10 mouse cellular contexts compared by ENCODE assay signal in the genomic region with DNA sequence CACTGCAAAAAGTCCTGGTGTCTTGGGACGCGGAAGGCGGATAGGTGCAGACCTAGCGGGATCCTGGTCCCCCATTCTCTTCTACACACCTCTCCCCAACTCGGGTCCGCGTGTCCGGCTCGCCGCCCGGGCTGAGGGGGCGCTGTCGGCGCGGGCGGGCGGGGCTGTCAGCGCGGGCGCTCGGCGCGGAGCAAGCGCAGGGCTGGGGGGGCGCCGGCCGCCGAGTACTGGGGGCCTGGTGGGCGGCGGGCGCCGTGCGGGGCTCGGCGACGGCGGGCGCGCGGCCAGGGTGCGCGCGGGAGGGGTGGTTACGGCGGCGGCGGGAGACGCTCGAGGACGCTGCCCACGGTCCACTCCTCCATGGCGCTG. TPM values are rescaled to one million over a fixed set of nuclear protein-coding genes. Genes with fewer than 3 reads are reported as not detected.
DNase-seq lines count a peak whose midpoint lies in the region; ATAC-seq and TF ChIP-seq lines count a peak whose summit lies in the region.
"Had no signal": no experiment of that assay in that cellular context is flagged by ENCODE, and none has a peak within 500 bp of the region (broad histone marks: within the 10 kb centered on the region; RNA-seq: fewer than 3 reads in every experiment).

No protein-coding gene starts in this region.

- peak; percentile 21 for TF ChIP-seq CTCF in lung, postnatal 0 days (IDR thresholded peaks at IDR 0.05)
- no peak for TF ChIP-seq CTCF in small intestine, adult 2 months (IDR thresholded peaks at IDR 0.05; ENCODE audit: extremely low read depth, insufficient read length, insufficient replicate concordance, low read depth, low read length)

- ATAC-seq in lung, postnatal 0 days = no peak
- ATAC-seq in forebrain, embryonic 15.5 days (replicated peaks) = no peak
- ATAC-seq in limb, embryonic 14.5 days (ENCODE audit: low FRiP score, low read depth) = no peak

- no peak for TF ChIP-seq POLR2A in limb, embryonic 14.5 days (IDR thresholded peaks at IDR 0.05; ENCODE audit: borderline replicate concordance, extremely low read depth, insufficient read depth, insufficient read length)
- no peak for TF ChIP-seq POLR2A in small intestine, adult 2 months (IDR thresholded peaks at IDR 0.05; ENCODE audit: low read depth, low read length)

- H3K4me3 ChIP-seq in lung, postnatal 0 days (ENCODE audit: low read depth, low read length) = peak overlapping the region; percentile 24; the same call in 1 of the 2 replicates
- H3K4me3 ChIP-seq in forebrain, embryonic 15.5 days = peak overlapping the region; percentile 58
- H3K4me3 ChIP-seq in limb, embryonic 14.5 days (replicated peaks; ENCODE audit: low read length) = peak overlapping the region; percentile 52
- H3K4me3 ChIP-seq in small intestine, adult 2 months (ENCODE audit: low read depth, low read length) = 0 out of 2 replicates have a peak overlapping the region, but pooled peaks have one; percentile 16

- peaks cover 42% of the 10 kb centered on the region for H3K27me3 ChIP-seq in lung, postnatal 0 days (replicated peaks; ENCODE audit: insufficient read depth, low read length)
- no peaks in the 10 kb centered on the region for H3K27me3 ChIP-seq in forebrain, embryonic 15.5 days
- H3K27me3 ChIP-seq in limb, embryonic 14.5 days (ENCODE audit: control insufficient read depth, insufficient read depth, low read length) = peaks cover 42% of the 10 kb centered on the region
- peaks cover 49% of the 10 kb centered on the region for H3K27me3 ChIP-seq in small intestine, adult 2 months (ENCODE audit: control insufficient read depth, insufficient read depth, low read length)

- H3K4me1 ChIP-seq in lung, postnatal 0 days (ENCODE audit: insufficient read depth, low read depth, low read length) = peaks cover 5% of the 10 kb centered on the region
- H3K4me1 ChIP-seq in forebrain, embryonic 15.5 days = peaks cover 69% of the 10 kb centered on the region
- H3K4me1 ChIP-seq in limb, embryonic 14.5 days (ENCODE audit: control insufficient read depth, insufficient read depth, low read length) = peaks cover 35% of the 10 kb centered on the region; the same call in 1 of the 2 replicates
- peaks cover 5% of the 10 kb centered on the region; the same call in 1 of the 2 replicates for H3K4me1 ChIP-seq in small intestine, adult 2 months (ENCODE audit: control insufficient read depth, insufficient read depth, insufficient read length, low read length)

- H3K4me2 ChIP-seq in lung, postnatal 0 days (replicated peaks; ENCODE audit: low read depth, low read length) = peak overlapping the region; percentile 51
- H3K4me2 ChIP-seq in forebrain, embryonic 15.5 days (replicated peaks) = peak overlapping the region; percentile 90
- peak overlapping the region; percentile 88 for H3K4me2 ChIP-seq in limb, embryonic 14.5 days (replicated peaks; ENCODE audit: low read depth, low read length, severe bottlenecking)

- H3K27ac ChIP-seq in lung, postnatal 0 days (ENCODE audit: low read length) = no peak overlapping the region
- H3K27ac ChIP-seq in forebrain, embryonic 15.5 days (replicated peaks) = peak overlapping the region; percentile 86
- H3K27ac ChIP-seq in limb, embryonic 14.5 days (replicated peaks; ENCODE audit: low read depth, low read length) = no peak overlapping the region
- no peak overlapping the region for H3K27ac ChIP-seq in small intestine, adult 2 months (ENCODE audit: insufficient read depth, low read depth, low read length)

- H3K9ac ChIP-seq in lung, postnatal 0 days (replicated peaks; ENCODE audit: low read depth) = no peak overlapping the region
- H3K9ac ChIP-seq in forebrain, embryonic 15.5 days (replicated peaks) = peak overlapping the region; percentile 74
- H3K9ac ChIP-seq in limb, embryonic 14.5 days (ENCODE audit: low read depth, low read length, severe bottlenecking) = no peak overlapping the region

- 1% methylated on average over 14 of the region's 52 CpGs for WGBS in lung, postnatal 0 days
- WGBS in forebrain, embryonic 15.5 days = under 1% methylated on average over 43 of the region's 52 CpGs
- WGBS in limb, embryonic 14.5 days = 0% methylated on average over 17 of the region's 52 CpGs
- under 1% methylated on average over 52 of the region's 52 CpGs for WGBS in small intestine, adult 2 months

- no peaks in the 10 kb centered on the region for H3K9me3 ChIP-seq in lung, postnatal 0 days (ENCODE audit: low read length)
- H3K9me3 ChIP-seq in forebrain, embryonic 15.5 days = no peaks in the 10 kb centered on the region
- H3K9me3 ChIP-seq in limb, embryonic 14.5 days (ENCODE audit: control insufficient read depth, low read length) = no peaks in the 10 kb centered on the region

- TF ChIP-seq EP300 in lung, postnatal 0 days (IDR thresholded peaks at IDR 0.05) = no peak

- no peaks in the 10 kb centered on the region for H3K36me3 ChIP-seq in lung, postnatal 0 days (ENCODE audit: insufficient read depth, low read length)
- no peaks in the 10 kb centered on the region for H3K36me3 ChIP-seq in forebrain, embryonic 15.5 days
- no peaks in the 10 kb centered on the region for H3K36me3 ChIP-seq in limb, embryonic 14.5 days (ENCODE audit: control insufficient read depth, insufficient read depth, low read length)
- H3K36me3 ChIP-seq in small intestine, adult 2 months (ENCODE audit: control insufficient read depth, insufficient read depth, low read length) = no peaks in the 10 kb centered on the region

- DNase-seq in lung, postnatal 0 days (ENCODE audit: low spot score) = no peak
- no peak for DNase-seq in lung, postnatal 10 days
- no peak for DNase-seq in limb, embryonic 14.5 days (ENCODE audit: low spot score)
- no peak for DNase-seq in spleen, postnatal 36 days (ENCODE audit: low spot score in 2 of 2)
- no peak for DNase-seq in layer of hippocampus, adult 11-12 months (ENCODE audit: low spot score)
- no peak for DNase-seq in cerebellum, postnatal 4 days (ENCODE audit: low spot score in 2 of 2)
- DNase-seq: lung, adult 18-20 months; thymus, postnatal 36 days had no signal

RNA-seq across cellular contexts. Expression of a gene that starts 2.2 kb away (rescaled TPM):
- polyA plus RNA-seq in lung, postnatal 0 days (2015; fragmentation: Nextera tagmentation; extraction: Ambion mirVana) = 2.9 and 3.0 TPM in 2 replicates
- polyA plus RNA-seq in forebrain, embryonic 15.5 days (2015; fragmentation: Nextera tagmentation; extraction: Ambion mirVana) = 16.1 and 18.0 TPM in 2 replicates
- polyA plus RNA-seq in limb, embryonic 14.5 days (2012; rRNA removed) = 21.6 and 29.1 TPM in 2 replicates
- polyA plus RNA-seq in limb, embryonic 14.5 days (2014; fragmentation: Nextera tagmentation; extraction: Ambion mirVana) = 6.2 and 7.0 TPM in 2 replicates
- 2.1 and 2.7 TPM in 2 replicates for polyA plus RNA-seq in small intestine, adult 2 months (2012; rRNA removed)

RNA-seq across cellular contexts. Expression of a gene that starts 37.3 kb away (rescaled TPM):
- 2.5 and 2.6 TPM in 2 replicates for polyA plus RNA-seq in lung, postnatal 0 days (2015; fragmentation: Nextera tagmentation; extraction: Ambion mirVana)
- polyA plus RNA-seq in forebrain, embryonic 15.5 days (2015; fragmentation: Nextera tagmentation; extraction: Ambion mirVana) = 0.20 and 0.22 TPM in 2 replicates
- 4.7 and 6.1 TPM in 2 replicates for polyA plus RNA-seq in limb, embryonic 14.5 days (2012; rRNA removed)
- polyA plus RNA-seq in limb, embryonic 14.5 days (2014; fragmentation: Nextera tagmentation; extraction: Ambion mirVana) = 2.1 and 2.5 TPM in 2 replicates
- 2.4 and 14.5 TPM in 2 replicates for polyA plus RNA-seq in small intestine, adult 2 months (2012; rRNA removed)
